Mouse (Mus musculus) stomach, postnatal 0 days (tissue): ENCODE measurements around the gene Tmed10.

Experiments used
- CTCF ChIP-seq: IDR thresholded peaks from 2 replicates; pipeline ENCODE4 v1.5.1; 2016; ENCODE audit warnings: antibody characterized with exemption, low read depth, mild to moderate bottlenecking, moderate library complexity
- EP300 ChIP-seq: optimal IDR thresholded peaks from 2 replicates; pipeline ENCODE3; 2016; ENCODE audit warnings: antibody characterized with exemption

DNA sequence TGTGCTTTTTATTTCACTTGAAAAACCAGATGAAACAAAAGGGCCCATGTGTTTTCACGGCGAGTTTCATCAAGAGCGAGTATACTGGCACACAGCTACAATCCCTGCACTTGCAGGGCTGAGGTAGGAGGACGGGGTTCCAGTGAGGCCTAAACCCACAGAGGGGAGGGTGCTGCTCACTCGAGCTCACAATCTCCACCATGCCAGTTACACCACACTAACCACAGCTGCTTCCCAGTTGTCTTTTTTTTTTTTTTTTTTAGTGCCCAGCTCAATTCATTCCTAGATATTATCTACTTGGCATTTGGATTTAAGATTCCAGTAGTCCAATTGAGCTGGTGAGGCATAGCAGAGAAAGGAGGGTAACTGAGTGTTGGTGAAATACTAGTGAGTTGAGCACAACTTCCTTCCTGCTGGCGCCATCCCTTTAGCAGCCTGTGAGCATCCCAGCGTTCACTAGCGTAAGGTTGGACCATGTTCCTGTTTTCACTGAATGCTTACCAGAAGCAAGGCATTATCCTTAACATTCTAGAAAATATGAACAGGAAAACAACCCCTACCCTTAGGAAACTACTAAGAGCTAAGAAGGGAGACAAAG lies 2.5 kb downstream of the Tmed10 start:
- no peak for TF ChIP-seq CTCF
- no peak for TF ChIP-seq EP300
